1 mouse cellular context compared by ENCODE assay signal in the genomic region with DNA sequence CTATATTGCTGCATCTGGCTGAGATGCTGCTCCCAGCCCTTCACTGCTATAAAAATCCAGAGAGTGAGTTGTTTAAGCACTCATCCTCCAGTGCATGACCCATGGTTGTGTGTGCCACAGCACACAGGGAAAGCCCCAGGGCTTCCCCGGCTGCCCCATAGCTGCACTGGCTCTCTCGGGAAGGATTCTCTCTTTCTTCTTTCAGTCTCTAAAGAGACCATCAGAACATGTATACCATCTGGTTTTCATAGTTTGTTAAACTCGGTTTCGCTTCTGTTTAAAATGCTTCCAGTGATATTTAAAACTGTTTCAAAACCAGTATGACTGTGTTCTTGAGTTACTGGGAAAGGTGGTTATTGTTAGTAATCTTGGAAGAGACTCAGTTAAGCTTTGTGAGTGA.
TF ChIP-seq lines count a peak whose summit lies in the region.

No protein-coding gene starts in this region.

TF ChIP-seq in CH12.LX, 34 proteins besides CTCF, POLR2A, EP300 and RAD21 (continued from another document):
- no peak for TF ChIP-seq CHD1 (IDR thresholded peaks at IDR 0.05; ENCODE audit: low read depth, low read length)
TF ChIP-seq in CH12.LX: peak in this region for 13.
